Mouse (Mus musculus) thymus, postnatal 0 days (tissue): Measurements from ENCODE around the gene Tcf7. TPM values are rescaled to one million over a fixed set of nuclear protein-coding genes. Genes with fewer than 3 reads are reported as not detected.
A peak's percentile ranks its signal among the peaks of the same experiment; 100 is the strongest.

ENCODE experiments used
- DNase-seq: peaks from one replicate; pipeline ENCODE4 v3.0.0-alpha.2; 2015; ENCODE audit warnings: low spot score
- polyA plus RNA-seq: library from polyadenylated mRNA; unstranded; fragments of >200 nt; fragmentation: Nextera tagmentation; extraction: Ambion mirVana; gene quantifications from 2 replicates; pipeline ENCODE4 v1.2.1, GENCODE M21; 2015

Tcf7 gene
- polyA plus RNA-seq, 1 experiment from 2014 or later: 1,084 TPM

DNA sequence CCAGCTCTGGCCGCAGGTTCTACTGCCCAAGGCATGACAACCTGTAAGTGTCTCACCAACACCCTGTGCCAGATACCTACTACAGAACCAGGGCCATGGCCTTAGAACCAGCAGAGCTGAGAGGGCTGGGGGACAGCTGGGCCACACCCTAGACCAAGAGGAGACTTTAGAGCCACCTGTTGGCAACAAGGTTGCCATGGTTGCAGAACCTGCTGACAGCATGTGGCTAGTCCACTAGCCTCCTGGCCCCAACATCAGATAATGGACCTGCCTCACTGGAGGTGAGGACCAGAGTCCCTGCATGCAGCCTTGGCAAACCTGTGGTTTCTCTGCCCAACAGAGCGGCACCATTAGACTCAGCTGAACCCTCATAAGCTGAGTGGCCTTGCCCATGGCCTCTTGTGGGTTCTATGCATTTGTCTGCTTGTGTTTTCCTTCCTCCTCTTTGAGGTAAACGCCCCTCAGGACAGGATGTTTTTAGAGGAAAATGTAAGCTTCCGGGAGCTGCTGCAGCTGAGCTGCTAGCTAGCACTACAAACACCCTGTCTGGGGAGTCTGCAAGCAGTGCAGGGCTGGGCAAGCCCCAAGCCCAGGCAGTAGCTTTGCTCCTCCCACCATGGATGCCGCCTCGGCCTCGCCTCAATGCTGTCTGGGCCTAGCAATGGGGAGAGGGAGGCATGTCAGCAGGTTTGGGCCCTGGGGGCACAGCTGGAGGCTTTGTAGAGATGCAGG lies 14.5 kb downstream of the Tcf7 start:
- DNase-seq: peak; percentile 83

DNA sequence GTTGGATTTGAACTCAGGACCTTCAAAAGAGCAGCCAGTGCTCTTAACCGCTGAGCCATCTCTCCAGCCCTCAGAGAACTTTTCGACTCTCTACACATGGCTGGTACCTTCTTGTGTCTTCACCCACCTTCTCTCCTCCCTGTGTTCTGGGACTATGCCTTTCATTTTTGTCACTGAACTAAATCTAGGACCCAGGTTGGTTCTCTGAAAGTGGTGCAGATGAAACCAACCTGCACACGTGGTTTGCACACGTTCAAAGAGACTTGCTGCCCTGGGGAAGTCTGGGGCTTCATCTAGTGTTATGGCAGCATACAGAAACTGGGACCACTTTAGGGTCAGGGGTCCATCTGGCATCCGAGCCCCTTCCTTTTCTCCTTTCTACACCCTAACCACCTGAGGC lies 15.5 kb downstream of the Tcf7 start:
- no peak for DNase-seq

DNA sequence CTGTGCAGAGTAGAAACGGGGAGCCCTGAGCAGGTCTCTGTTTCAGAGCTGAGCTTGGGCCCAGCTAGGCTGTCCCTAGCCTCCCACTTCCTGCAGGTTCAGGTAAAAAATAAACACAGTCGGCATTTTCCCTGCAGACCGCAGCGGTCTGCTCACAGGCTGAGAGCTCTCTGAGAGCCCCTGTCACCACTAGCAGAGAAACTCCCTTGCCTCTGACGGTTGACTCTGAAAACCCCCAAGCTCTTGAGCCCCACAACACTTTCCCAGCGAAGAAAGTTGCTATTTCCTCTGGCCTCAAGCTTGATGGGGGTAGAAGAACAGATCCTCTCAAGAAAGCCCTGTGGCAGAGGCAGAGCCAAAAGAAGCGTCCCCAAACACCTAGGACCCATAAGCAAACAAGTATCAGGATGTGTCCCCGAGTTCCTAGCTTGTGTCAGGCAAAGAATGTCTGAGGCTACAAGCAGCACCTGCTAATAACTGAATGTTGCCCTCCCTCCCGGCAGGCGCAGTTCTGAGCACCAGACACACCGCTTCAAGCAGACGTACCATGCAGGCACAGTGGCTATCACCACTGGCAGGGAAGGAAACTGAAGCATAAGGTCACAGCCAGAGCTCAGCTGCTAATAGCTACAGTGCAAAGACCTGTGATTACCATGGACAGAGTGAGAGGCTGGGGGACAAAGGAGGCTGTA lies 17.1 kb downstream of the Tcf7 start:
- DNase-seq: peak; percentile 69

DNA sequence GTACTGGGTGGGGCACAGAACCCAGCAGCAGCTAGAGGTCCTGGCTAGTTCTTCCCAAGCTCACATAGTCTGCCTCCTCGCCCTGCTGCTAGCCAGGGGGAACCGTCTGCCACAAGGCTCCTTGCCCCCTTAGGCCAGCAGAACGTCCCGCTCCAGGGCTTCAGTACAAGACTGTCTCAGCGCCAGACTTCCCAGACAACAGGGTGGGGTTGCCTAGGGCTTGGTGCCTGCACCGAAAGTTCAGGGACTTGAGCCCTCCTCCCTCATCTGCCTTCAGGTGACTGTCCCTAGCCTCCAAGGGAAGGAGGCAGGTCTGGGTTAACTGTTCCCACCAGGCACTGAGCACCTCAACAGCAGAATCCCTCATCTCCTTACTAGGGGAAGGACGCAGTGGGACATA lies 17.9 kb downstream of the Tcf7 start:
- peak; percentile 14 for DNase-seq

DNA sequence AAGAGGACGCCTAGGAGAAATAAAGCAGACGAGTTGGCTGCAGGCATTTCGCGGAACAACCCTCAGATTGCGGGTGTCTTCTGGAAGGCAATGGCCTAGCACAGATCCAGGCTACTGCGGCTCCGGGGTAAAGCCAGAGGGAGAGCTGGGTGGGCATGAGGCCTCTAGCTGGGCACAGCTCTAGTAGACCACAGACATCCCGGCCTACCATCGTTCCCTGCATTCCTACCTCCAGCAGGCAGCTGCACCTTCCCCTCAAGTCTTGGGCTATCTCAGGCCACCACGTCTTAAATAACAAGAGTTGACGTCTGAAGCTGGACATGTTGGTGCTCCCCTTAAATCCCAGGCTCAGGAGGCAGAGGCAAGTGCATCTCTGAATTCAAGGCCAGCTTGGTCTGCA lies 20.5 kb downstream of the Tcf7 start:
- no peak for DNase-seq

DNA sequence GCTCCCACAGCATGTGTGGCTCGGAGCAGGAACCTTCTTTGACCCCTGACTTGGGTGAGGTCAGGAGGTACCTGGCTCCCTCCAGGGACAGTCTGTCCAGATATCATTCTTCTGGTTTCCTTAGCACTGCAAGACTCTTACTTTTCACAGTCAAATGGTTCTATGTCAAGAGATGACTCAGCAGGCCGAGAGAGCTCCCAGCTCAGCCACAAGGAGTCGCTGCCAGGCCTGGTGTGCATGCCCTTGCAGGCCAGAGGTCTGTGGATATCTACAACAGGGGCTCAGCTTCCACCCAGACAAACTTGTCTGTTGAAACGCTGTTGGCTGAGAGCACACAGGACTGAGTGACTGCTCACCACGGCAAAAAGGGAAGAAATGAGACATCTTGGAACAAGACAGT lies 20.9 kb downstream of the Tcf7 start:
- DNase-seq: peak; percentile 65

DNA sequence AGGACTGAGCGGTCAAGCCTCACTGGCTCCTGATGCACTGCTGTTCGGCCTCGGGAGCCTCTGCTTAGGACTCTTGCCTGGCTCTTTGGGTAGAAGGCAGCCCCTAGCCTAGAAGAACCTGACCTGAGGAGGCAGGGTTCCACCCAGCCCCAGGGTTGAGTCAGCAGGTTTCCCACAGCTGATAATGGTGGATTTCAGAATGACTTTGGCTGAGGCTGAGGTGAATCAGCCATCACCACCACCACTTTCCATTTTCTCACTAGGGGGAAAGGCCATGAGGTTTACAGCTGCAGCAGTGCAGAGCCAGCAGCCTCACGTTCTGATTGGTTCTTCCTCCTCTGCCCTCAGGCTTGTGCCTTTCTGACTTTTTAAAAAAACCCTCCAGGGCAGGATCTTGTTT lies 21.9 kb downstream of the Tcf7 start:
- peak; percentile 21 for DNase-seq

DNA sequence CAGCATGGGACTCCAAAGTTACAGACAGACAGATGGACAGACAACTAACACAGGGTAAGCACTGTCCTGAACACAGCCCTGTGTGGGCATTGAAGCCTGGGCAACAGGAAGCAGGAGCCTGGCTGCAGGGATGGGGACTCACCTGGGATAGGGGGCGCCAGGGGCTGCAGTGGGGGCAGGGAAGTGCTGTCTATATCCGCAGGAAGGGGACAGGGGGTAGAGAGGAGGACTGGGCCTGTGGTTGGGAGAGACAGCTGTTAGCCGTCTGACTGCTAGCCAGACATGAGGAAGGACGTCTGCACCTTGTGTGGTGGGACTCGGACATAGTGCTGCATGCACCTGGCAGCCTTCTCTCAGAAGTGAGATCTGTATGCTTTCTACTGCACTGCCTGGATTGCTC lies 24.1 kb downstream of the Tcf7 start:
- peak; percentile 27 for DNase-seq

DNA sequence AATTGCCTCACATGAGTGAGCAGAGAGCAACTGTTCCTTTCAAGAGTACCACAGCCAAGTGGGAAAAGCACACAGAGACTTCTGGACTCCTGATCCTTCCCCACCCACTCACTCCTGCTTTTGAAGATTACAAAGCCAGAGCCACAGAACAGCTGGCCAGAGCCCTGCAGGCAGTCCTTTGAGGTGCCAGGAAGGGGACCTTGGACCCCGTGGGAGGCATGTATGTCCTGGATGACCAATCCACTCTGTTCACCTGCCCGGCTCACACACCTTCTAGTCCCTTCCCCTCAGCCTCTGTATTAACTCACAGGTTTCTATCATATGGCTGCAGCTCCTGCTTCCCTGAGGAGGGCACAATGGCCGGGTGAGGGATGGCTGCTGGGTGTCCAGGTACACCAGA lies 25.4 kb downstream of the Tcf7 start:
- peak; percentile 18 for DNase-seq

DNA sequence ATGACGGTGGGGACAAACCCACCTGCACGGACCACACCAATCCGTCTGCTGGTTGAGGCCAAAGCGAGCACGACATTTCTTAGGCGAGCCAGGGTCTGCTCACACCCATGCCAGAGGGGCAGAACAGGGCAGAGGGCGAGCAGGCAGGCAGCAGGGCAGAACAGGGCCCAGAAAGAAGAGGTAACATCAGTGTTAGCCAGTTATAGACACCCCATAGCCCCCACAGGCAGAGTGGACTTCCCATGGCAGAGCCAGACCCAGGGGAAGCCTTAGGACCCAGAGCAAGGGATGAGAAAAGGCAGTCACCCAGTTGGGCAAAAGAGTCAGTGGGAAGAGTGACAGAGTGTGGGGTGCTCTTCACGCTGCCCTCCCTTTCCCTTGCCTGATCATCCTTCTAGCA lies 27.7 kb downstream of the Tcf7 start:
- peak; percentile 15 for DNase-seq

DNA sequence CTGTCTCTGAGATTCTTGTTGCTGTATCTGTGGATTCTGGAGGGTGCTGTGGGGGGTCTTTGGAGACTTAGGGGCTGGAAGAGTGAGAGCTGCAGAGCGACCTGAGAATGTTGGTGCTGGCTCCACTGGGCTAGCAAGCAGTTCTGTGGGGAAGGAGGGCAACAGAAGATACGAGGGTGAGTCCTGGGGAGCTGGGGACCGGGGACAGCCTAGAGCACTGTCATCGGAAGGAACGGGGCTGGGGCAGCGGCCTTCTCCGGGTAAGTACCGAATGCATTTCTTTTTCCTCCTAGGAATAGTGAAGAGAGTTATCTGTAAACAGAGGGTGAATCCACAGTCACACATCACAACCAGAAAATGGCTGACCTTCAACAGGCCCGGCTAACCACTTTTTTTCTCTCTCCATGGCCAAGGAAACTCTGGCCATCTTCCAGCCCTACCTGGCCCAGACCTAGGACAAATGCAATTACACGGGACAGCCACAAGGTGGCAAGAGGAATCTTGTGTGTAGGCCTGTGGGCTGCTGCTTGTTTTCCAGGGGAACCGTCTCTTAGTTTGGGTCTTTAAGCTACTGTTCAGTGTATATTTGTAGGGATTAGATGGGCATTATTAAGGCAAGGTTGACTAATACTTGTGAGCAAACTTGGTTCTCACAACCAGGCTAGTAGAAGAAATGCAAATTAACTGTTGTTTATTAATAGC lies 29.0 kb downstream of the Tcf7 start:
- DNase-seq: peak; percentile 72

DNA sequence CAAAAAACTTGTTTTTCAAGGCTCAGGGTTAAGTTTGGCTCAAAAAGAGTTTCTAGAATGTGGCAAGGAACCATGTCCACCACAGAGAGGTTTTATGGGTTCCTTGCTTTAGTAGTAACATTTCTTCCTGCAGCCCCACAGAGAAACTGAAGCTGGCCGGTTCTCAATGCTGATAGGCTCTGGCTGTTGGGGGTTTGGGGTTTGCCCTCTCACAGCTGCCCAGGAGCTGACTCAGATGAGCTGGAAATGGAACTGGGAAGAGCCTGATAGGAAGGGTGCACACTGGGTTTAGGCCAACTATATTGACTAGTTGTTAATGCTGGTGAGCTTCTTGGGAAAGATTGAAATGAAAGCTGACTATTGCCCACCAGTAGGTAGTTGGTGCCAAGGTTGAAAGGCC lies 30.1 kb downstream of the Tcf7 start:
- DNase-seq: peak; percentile 29

DNA sequence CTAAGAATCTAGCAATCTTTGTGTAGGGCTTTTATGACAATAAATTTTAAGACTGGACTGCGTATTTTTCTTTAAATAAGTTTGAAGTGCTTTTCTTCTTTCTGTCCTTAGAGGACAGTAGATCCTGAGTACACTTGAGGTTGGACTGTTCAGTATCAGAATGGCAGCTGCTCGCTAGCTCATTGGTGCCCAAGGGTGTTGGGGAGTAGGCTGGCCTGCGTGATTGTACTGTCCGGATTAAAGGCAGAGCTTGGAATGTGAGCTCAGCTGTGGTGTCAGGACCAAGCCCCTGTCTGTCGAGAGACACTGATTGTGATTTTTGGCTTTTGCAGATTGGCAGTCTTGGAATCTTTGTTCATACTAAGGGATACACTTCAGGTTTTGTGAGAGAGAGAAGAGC lies 31.0 kb downstream of the Tcf7 start:
- DNase-seq: peak; percentile 34

DNA sequence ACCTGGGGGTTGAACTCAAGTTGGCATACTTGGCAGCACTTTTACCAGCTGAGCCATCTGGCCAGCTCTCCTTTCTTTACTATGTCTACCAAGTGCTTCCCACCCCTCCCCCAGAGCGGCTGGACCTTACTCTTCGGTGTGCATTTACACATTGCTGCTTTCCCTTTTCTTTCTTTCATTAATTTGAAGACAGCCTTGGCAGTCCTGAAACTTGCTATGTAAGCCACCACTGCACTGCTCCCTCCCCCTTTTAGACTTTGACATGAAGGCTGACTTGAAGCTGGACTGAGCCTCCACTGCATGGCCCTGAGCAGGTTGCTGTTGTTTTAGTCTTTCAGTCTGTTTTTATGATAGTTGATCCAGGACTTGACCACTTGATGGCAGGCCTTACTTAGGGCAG lies 33.4 kb downstream of the Tcf7 start:
- no peak for DNase-seq

DNA sequence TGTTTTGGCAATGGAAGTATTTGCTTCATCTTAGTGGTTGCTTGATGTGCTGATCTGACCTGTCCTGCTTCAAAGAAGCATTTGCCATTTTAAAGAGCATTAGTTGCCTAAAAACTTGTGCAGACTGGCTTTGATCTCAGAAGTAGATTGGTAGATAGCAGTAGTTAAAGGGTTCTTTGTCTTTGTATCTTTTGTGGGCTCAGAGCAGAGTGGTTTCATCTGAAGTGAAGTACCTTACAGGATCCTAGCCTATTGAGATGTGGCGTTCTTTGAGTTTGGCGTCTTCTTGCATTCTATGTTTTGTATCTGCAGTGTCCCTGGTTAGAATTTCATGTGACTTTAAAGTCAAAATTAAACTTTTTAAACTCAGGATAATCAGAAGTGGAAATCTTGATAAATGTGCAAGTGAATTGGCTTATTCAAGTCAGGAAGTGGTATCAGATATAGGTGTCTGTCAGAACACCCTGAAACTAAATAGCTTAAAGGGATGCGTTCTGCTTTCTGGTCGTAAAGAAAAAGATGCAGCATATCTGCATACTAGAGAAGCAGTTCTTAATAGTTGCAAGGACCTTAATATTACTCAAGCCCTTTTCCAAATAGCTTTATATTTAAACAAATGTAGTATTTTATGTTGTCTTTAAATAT lies 41.8 kb downstream of the Tcf7 start:
- no peak for DNase-seq

DNA sequence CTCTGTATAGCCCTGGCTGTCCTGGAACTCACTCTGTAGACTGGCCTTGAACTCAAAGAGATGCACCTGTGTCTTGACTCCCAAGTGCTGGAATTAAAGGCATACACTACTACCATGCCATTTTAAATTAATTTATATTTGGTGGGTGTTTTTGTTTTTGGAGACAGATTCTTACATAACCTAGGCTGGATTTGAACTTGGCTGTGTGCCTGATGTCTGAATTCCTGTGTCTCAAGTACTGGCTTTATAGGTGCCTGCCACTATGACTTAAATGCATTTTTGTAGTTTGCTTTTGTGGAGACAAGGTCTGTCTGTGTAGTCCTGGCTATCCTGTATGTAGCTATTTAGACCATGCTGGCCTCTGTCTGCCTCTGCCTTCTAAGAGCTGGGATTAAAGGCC lies 48.3 kb downstream of the Tcf7 start:
- no peak for DNase-seq

DNA sequence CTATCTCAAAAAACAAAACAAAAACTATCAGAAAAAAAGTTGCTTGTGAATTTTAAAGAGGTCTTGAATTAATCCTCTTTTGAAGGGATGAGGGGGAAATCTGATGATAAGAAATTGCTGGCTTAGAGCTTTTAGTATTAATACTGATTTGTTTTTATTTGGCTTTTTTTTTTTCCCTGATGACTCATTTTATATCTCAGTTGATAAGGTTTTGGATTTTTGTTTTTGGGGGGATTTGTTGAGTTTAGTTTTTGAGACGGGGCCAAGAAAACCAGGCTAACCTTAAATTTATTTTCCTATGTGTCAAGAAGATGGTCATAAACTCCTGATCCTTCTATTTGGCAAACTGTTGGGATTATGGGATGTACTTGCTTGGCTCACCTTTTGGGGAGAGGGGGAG lies 48.9 kb downstream of the Tcf7 start:
- DNase-seq: no peak

DNA sequence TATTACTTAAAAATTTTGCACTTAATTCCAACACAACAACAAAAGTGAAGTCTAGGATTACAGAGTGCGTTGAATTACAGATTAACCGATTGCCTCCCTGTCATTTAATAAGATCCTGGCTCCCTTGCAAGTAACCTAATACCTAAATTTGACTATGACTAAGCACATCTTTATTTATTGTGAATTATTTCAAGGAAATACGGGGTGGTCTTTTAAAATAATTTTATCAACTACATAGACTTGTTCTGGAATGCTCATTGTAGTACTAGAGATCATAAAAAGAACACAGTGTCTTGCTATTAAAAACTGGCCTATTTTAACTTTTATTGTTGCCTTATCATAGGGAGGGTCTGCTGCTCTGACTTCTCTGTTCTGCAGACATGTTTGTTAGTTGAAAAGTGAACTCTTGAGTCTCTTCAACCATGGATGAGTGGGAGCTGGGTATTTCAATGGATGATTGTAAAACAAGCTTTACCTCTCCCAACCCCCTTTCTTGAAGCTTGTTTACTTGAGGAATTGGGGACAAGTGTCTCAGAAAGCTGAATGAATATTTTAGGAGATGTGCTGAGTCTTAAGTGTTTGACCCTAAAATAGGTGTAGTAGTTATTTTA lies 49.7 kb downstream of the Tcf7 start:
- no peak for DNase-seq

DNA sequence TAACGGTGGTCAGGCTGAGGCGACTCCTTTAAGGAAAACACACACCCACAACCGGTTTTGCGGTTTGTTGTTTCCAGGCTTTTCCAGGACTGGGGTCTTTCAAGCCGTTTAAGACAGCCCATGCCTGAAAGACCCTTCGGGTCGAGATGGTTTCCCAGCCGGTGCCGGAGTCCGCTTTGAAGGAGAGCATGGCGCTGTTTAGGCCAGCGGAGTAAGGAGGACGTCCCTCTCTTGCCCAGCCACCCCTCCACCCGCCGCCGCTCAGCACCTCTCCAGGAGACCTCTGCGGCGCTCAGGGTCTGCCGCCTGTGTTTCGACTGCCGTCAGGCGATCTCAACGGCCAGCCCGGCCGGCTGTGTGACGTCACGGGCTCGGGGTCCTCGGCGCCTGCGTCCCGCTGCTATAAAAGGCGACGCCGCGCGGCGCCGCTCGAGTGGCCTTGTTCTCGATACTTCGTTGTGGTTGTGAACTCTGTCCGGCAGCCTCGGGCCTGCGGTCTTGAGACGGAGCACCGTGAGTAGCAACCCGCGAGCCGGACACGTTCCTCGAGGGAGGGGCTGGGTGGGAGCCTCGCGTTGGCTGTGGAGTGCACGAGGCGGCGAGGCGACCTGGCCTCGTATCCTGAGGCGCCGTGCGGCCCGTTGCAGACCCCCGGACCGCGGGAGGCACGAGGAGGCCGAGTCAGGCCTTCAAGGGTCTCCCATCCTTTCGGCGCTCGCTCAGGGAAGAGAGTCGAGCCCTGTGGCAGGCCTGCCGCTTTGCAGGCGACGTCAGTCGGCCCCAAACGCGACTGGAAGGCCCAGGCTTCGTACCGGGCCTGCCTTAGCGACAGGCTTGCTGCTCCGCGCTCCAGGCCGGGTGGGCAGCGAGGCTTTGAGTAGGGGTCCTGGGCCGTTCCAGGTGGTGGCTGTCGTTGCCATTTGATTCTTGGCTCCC lies 50.9 kb downstream of the Tcf7 start, which contains the start of gene Skp1a:
Gene Skp1a, plus strand, starts transcription at position 390 of the 936 bp plus-strand sequence.
- peak; percentile 93 for DNase-seq

DNA sequence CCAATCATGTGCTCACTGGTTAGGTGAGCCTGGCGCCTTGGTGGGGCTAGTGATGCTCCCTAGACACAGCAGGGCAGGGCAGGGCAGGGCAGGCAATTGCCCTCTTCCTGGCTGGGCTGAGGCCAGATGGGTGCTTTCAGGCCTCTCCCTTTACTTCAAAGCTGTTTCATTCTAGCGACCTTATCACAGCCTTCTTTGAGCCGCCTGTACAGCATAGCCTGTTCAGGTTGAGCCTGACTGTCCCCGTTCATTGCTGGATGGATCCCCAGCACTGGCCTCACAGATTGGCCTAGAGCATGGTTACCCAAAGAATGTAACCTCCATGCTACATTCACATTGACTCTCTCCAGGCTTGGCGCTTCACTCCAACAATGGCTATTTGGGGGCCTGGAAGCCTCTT lies 52.1 kb downstream of the Tcf7 start:
- DNase-seq: no peak
